Mouse (Mus musculus): ENCODE measurements around the gene Gm42957. TPM values are rescaled to one million over a fixed set of nuclear protein-coding genes. Genes with fewer than 3 reads are reported as not detected.

Gene Gm42957
- total RNA-seq, 2 experiments from 2014 or later, result 0.18 TPM; not detected in 1

Other genes with a start within 250 kb of the Gm42957 start
- not detected for gene BC107364, start 183.2 kb upstream of the Gm42957 start, total RNA-seq (2021)
- gene Hfe2, start 110.3 kb upstream of the Gm42957 start, total RNA-seq (2021), result 100 to 1,000 TPM; 279 to 290 TPM
- gene Txnip, start 77.5 kb upstream of the Gm42957 start, total RNA-seq (2021), result 100 to 1,000 TPM; 435 to 530 TPM
- 1 to 10 TPM; 1.6 to 1.9 TPM for gene Gm16253, start 58.5 kb upstream of the Gm42957 start, total RNA-seq (2021)
- 10 to 100 TPM; 26.7 to 30.5 TPM for gene Polr3gl, start 41.3 kb upstream of the Gm42957 start, total RNA-seq (2021)
- 1 to 10 TPM in 1 of 2 experiments, under 1 TPM in 1; 0.59 to 1.4 TPM for gene Ankrd34a, start 38.8 kb upstream of the Gm42957 start, total RNA-seq (2021)
- 10 to 100 TPM; 24.4 to 27.4 TPM for gene Lix1l, start 34.3 kb upstream of the Gm42957 start, total RNA-seq (2021)
- 10 to 100 TPM; 36.5 to 37.2 TPM for gene Rbm8a, start 5.5 kb upstream of the Gm42957 start, total RNA-seq (2021)
- 10 to 100 TPM; 32.7 to 36.3 TPM for gene Pex11b, start 98 bp upstream of the Gm42957 start, total RNA-seq (2021)
- under 1 TPM; 0.62 to 0.69 TPM for gene Itga10, start 10.1 kb downstream of the Gm42957 start, total RNA-seq (2021)
- 1 to 10 TPM; 1.2 to 1.3 TPM for gene Ankrd35, start 34.7 kb downstream of the Gm42957 start, total RNA-seq (2021)
- 10 to 100 TPM; 13.4 to 15.3 TPM for gene Pias3, start 60.9 kb downstream of the Gm42957 start, total RNA-seq (2021)
- gene Nudt17, start 73.1 kb downstream of the Gm42957 start, total RNA-seq (2021), result 1 to 10 TPM; 2.7 to 5.3 TPM
- gene Polr3c, start 92.2 kb downstream of the Gm42957 start, total RNA-seq (2021), result 10 to 100 TPM; 23.1 to 26.1 TPM
- 10 to 100 TPM; 22.5 to 22.6 TPM for gene Rnf115, start 92.2 kb downstream of the Gm42957 start, total RNA-seq (2021)
- gene Pdzk1, start 193.8 kb downstream of the Gm42957 start, total RNA-seq (2021), result not detected
- not detected for gene Cd160, start 193.9 kb downstream of the Gm42957 start, total RNA-seq (2021)